Mouse (Mus musculus) heart, adult 2 months (tissue): Measurements from ENCODE around the gene H1foo.

Experiments used
- CTCF ChIP-seq: fragments of 200-600 bp; IDR thresholded peaks from 2 replicates; pipeline ENCODE4 v1.8.1; 2022; ENCODE audit warnings: antibody characterized with exemption, mild to moderate bottlenecking, moderate library complexity
- POLR2A ChIP-seq: fragments of 200-500 bp; IDR thresholded peaks from 2 replicates; pipeline ENCODE4 v1.6.1; 2011; ENCODE audit warnings: mild to moderate bottlenecking, low read depth, low read length, control low read depth; ENCODE audit not compliant: insufficient read depth

GRCm38 (mm10) chr6:115984580-115984979, 39.8 kb downstream of the H1foo start:
- TF ChIP-seq CTCF (no peak), POLR2A (no peak)
